Mouse (Mus musculus): ENCODE results near the gene Slc26a10.

Slc26a10 gene

DNA sequence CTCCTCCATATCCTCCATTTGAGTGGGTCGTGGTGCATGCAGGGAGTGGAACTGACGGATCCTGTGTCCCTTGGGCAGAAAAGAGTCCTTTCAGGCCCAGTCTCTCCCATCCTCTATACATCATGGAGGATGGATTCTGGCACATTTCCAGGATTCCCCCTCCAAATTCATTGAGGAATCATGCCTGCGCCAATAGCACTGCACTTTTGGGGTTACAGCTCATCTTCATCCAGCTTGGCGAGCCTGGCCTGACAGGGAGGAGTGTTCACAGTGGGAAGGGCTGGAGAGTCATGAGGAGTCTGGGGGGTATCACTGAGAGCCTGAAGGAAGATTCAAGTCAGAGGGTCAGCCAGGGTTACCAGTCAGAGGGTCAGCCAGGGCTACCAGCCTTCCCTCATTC, 2.2 kb upstream of the Slc26a10 start:
- DNase-seq (ENCODE audit: low spot score), result no peak

- DNase-seq (ENCODE audit: low spot score), result no peak
Observed at GRCm38 (mm10) chr10:127181566-127181965, 1.1 kb upstream of the Slc26a10 start.

GRCm38 (mm10) chr10:127180695-127181047, 226 bp upstream of the Slc26a10 start:
- DNase-seq (ENCODE audit: low spot score), result peak; percentile 18

- DNase-seq (ENCODE audit: low spot score), result no peak
Observed at GRCm38 (mm10) chr10:127178286-127179027, 2.0 kb downstream of the Slc26a10 start.

GRCm38 (mm10) chr10:127177719-127178118, 2.7 kb downstream of the Slc26a10 start:
- DNase-seq (ENCODE audit: low spot score), result peak; percentile 78

DNA sequence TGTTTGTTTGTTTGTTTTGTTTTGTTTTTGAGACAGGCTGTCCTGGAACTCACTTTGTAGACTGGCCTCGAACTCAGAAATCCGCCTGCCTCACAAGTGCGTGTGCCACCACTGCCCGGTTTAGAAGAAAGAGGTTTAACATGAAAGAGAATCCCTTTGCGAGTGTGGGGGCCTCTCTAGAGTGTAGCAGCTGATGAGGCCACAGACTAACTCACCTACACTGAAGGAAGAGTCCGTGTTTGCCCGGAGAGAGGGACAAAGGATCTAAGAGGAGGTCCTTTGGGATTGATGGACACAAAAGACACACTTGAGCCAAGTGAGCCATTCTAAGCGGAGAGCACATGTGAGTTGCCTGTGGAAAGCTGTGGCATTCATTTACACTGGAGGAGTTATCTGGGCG, 3.2 kb downstream of the Slc26a10 start:
- peak; percentile 25 for DNase-seq (ENCODE audit: low spot score)

DNA sequence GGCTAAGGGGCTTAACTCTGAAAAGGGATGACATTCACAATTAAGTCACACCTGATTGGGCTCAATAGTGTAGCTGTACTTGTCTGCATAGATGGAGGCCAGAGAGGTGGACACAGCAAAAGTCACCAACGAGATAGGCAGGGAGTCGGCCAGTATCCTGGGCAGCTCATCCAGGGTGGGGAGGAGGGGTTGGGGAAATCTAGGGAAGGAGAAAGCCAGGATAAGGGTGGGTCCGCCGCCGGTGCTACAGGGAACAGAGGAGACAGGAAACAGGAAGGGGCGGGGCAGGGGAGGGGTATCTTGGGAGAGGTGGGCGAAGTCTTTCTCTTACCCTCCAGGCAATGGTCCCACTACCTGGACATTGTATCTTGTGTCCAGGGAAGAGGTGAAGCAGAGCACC, 3.7 kb downstream of the Slc26a10 start:
- no peak for DNase-seq (ENCODE audit: low spot score)

DNA sequence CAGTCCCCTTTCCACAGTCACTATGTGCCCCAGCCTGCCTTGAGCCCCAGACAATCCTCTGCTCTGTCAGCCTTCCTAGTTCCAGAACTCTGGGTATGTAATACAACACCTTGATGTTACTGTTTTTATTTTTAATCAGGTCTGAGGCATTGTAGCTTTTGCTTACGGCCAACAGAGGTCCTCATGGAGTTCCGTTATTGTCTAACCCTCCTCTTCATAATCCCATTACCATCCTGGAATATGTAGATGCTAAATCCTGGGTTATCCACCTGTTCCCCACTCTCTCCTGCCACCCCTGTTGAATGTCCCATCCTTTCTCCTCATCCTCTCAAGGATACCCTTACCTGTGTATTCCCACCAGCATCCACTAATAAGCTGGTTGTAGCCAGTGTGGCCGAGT, 4.2 kb downstream of the Slc26a10 start:
- no peak for DNase-seq (ENCODE audit: low spot score)

DNA sequence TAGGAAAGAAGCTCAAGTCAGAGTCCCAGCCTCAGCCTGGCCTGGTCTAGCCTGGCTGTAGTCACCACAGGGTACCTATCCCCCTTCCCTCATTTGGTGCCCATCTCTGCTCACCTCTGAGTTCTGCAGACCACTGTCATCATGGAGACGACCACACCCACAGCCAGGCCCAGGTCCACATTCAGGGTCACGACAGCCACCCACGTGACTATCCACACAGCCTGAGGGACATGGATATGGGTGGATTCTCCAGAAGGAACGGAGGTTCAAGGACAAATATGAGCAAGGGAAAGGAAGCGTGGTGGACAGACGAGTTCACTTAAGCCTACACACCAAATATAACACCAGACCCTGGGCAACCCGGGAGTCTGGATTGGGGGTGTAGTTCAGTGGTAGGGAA, 6.3 kb downstream of the Slc26a10 start:
- no peak for DNase-seq (ENCODE audit: low spot score)

DNA sequence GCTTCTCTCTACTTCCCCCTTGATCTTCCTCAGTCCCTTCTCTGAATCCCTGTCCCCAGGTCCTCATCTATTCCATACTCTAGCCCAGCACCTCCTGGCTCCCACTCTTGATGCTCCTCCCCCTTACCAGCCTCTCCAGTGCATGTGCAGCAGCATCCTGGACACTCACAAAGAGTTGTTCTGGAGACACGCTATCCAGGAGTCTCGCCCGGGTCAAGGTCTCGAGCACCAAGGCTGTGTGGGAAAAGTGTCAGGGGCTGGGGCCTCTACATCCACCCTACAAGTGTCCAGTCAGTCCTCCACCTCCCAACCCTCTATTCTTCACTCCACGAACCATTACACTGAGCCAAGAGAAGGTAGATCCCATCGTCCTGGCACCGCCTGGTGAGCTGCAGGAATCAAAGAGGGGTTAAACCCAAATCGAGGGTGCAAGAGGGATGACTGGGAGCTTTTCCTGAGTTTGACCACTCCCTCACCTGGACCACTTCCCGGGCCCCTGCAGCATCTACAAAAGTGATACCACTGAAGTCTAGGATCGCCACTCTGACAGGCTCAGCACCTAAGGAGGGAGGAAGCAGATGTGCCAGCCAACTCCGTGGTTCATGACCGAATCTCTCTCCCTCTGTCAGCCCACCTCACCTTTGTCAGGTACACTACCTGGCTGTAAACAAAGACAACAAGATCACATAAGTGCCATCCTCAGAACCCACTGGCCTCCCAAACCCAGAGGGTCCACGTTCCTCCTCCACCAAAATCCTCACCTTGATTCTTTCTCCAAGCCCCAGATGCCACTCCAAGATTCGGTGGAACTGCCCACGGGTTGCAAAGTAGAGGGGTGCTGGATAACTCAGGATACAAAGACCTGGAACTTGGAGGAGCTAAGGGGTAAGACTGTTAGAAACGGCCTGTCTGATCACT, 7.0 kb downstream of the Slc26a10 start:
- no peak for DNase-seq (ENCODE audit: low spot score)

GRCm38 (mm10) chr10:127171631-127172200, 8.7 kb downstream of the Slc26a10 start:
- no peak for DNase-seq (ENCODE audit: low spot score)

DNA sequence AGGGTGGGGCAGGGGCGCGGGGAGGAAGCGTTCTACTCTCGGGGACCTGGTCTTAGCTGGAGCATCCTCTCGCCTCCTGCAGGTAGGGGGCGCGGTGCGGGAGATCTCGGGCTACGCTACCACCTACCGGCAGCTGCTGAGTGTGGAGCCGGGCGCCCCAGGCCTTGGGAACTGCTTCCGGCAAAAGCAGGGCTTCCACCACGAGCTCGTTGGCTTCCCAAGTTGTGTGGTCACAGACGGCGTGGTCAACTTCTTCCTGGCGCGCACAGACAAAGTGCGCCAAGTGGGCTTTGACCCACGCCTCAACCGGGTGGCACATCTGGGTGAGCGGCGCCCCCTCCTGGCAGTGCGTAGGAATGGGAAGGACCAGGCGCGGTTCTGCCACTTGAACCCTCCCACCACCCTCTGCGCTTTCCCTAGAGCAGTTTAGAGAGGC, 9.6 kb downstream of the Slc26a10 start:
- no peak for DNase-seq (ENCODE audit: low spot score)

DNA sequence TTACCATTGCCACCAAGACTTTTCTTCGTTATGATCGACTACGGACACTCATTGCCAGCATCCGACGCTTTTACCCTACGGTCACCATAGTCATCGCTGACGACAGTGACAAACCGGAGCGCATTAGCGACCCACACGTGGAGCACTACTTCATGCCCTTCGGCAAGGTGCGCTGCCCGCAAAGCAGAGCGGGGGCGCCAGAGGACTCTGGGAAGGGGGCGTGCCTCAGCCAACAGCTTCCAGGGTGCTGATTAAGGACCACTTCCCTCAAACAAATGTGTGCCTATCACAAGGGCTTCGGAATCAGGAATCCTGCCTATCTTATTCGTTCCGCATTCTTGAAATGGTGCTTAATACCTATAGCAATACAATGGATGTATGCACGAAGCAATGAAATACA, 10.4 kb downstream of the Slc26a10 start:
- DNase-seq (ENCODE audit: low spot score), result no peak

- DNase-seq (ENCODE audit: low spot score), result peak; percentile 40
Observed at GRCm38 (mm10) chr10:127167614-127168192, 12.7 kb downstream of the Slc26a10 start.

DNA sequence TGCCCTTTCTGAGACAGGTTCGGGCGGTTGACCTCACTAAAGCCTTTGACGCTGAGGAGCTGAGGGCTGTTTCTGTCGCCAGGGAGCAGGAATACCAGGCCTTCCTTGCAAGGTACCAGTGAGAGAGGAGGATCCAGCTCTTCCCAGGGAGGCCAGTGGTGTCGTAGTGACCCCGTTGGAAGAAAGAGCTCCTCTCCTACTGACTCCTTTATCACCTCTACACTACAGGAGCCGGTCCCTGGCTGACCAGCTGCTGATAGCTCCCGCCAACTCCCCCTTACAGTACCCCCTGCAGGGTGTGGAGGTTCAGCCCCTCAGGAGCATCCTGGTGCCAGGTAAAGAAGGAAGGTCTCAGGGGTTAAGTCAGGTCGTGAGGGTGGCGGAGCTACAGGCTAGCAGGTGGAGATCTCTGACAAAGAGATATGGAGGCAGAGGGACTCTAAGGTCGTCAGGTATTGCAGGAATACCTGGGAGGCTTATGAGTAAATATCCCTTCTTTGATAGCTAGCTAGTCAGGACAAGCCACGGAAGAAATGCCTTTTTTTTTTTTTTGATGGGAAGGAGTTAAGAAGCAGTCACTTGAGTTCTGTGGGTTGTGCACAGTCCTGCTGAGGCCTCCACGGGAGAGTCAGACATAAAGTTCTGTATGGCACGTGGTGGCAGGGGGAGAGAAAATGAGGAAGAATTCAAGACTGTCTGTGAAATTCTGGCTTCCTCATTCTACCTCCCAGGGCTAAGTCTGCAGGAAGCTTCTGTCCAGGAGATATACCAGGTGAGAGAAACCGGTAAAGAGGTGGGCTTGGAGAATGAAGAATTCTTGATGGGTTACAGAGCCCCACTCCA, 13.5 kb downstream of the Slc26a10 start:
- no peak for DNase-seq (ENCODE audit: low spot score)

DNA sequence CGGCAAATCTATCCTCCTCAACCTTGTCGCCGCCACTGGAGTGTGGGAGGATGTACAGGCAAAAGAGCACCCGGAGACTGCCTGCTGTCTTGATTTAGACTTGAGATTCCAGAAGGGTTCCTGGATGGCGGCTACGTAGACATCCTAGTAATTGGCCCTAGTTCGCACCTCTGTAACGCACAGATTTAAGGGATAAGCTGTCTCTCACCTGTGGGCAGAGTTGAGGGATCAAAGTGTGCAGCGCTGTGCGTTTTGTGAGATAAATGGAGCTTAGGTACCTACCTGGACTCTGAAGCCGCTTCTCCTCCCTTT, 14.1 kb downstream of the Slc26a10 start:
- DNase-seq (ENCODE audit: low spot score), result no peak

- DNase-seq (ENCODE audit: low spot score), result no peak
Observed at GRCm38 (mm10) chr10:127165654-127166403, 14.6 kb downstream of the Slc26a10 start.

DNA sequence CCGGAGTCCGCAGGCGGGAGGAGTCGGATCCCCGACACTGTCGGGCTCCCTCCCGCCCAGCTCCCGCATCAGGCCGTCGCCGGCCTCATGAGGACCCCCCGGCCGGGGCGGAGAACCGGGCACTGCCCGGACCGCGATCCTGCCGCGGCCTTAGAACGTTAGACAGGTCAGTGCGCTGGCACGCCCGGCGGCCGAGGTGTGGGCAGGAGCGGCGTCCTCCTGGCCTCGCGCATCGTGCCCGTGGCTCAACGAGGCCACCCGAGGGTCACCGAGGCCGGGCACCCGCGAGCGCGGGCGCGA, 15.1 kb downstream of the Slc26a10 start:
- no peak for DNase-seq (ENCODE audit: low spot score)

DNA sequence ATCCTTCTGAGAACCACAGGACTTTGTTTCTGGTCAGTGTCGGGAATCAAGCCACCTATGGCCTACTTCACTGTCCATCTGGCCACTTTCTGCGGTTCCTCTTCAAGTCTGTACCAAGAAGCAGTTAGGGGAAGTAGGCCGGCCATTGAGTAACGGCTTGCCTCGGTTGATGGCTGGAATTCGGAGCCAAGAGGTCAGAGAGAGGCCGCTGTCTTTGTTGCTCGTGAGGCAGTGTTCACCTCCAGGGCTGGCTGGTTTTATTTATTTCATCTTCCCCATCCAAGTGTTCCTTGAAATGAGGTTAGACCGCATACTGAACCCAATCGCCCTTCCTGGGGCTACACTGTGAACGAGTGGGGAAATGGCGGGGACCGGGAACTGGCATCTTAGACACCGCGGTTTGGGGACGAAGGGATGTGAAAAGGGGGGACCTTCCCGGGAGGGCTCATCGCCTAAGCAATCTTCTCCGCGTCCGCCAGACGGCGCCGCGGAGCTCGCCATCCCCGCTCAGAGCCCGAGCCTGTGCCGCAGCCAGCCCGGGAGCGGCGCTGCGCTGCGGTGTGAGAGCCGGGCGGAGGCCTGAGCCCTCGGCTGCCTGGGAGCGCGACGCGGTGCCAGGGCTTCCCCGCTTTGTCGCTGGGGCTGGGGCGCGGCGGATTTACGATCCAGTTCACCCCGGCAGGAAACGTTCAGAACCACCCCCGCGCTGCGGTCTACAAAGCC, 15.7 kb downstream of the Slc26a10 start, which contains the start of gene B4galnt1:
Gene B4galnt1 (plus strand): TSS at position 595 of the 723 bp plus-strand sequence.
- DNase-seq (ENCODE audit: low spot score), result peak; percentile 45

- no peak for DNase-seq (ENCODE audit: low spot score)
Observed at GRCm38 (mm10) chr10:127164190-127164589, 16.3 kb downstream of the Slc26a10 start.

Data from MN1 (cell line).